Mouse (Mus musculus): ENCODE results near the gene St6galnac3. TPM values are rescaled to one million over a fixed set of nuclear protein-coding genes. Genes with fewer than 3 reads are reported as not detected.
A peak's percentile ranks its signal among the peaks of the same experiment; 100 is the strongest.

The St6galnac3 gene
- polyA plus RNA-seq, 1 experiment from 2014 or later = 12.2 TPM

GRCm38 (mm10) chr3:153733364-153734159, 8.6 kb upstream of the St6galnac3 start:
- in situ Hi-C loops (cut with MboI; ENCODE audit: low pct_unique_long_range_greater_than_20kb) = no loop called here
- ATAC-seq = no peak
- POLR2A ChIA-PET = interaction anchor here (0.6 kb wide), 1 partner anchor 176 kb away, joined by 3 read pairs; no protein-coding TSS in a partner anchor
- no peaks in the 10 kb centered on the region for H3K27me3 ChIP-seq
- CTCF ChIA-PET = no interaction called here
- TF ChIP-seq CTCF (IDR thresholded peaks at IDR 0.05) = no peak
- DNase-seq (ENCODE audit: low read depth, low spot score) = no peak

GRCm38 (mm10) chr3:153732749-153733148, 7.8 kb upstream of the St6galnac3 start:
- CTCF ChIA-PET = interaction anchor here (1.0 kb wide), 1 partner anchor 14 kb away, joined by 3 read pairs; no protein-coding TSS in a partner anchor
- POLR2A ChIA-PET = no interaction called here
- DNase-seq (ENCODE audit: low read depth, low spot score) (no peak), ATAC-seq (no peak)
- H3K27me3 ChIP-seq = no peaks in the 10 kb centered on the region
- in situ Hi-C loops (cut with MboI; ENCODE audit: low pct_unique_long_range_greater_than_20kb) = no loop called here
- TF ChIP-seq CTCF (IDR thresholded peaks at IDR 0.05) = no peak

- DNase-seq (ENCODE audit: low read depth, low spot score) (peak; percentile 54), ATAC-seq (peak; percentile 75)
- in situ Hi-C loops (cut with MboI; ENCODE audit: low pct_unique_long_range_greater_than_20kb) = no loop called here
- TF ChIP-seq CTCF (IDR thresholded peaks at IDR 0.05) = no peak
- ChIA-PET POLR2A (interaction anchor here (1.1 kb wide), 1 partner anchor 208 kb away, joined by 3 read pairs; no protein-coding TSS in a partner anchor), CTCF (interaction anchor here (1.0 kb wide), 1 partner anchor 15 kb away, joined by 3 read pairs; no protein-coding TSS in a partner anchor)
- H3K27me3 ChIP-seq = no peaks in the 10 kb centered on the region
These were observed 7.1 kb upstream of the St6galnac3 start for GRCm38 (mm10) chr3:153732035-153732434.

GRCm38 (mm10) chr3:153728577-153728976, 3.6 kb upstream of the St6galnac3 start:
- H3K27me3 ChIP-seq = no peaks in the 10 kb centered on the region
- ChIA-PET POLR2A (no interaction called here), CTCF (no interaction called here)
- DNase-seq (ENCODE audit: low read depth, low spot score) (no peak), ATAC-seq (no peak)
- in situ Hi-C loops (cut with MboI; ENCODE audit: low pct_unique_long_range_greater_than_20kb) = no loop called here
- no peak for TF ChIP-seq CTCF (IDR thresholded peaks at IDR 0.05)

GRCm38 (mm10) chr3:153723467-153724079, 1.4 kb downstream of the St6galnac3 start:
- ChIA-PET POLR2A (no interaction called here), CTCF (no interaction called here)
- ATAC-seq (no peak), DNase-seq (ENCODE audit: low read depth, low spot score) (no peak)
- in situ Hi-C loops (cut with MboI; ENCODE audit: low pct_unique_long_range_greater_than_20kb) = no loop called here
- H3K27me3 ChIP-seq = no peaks in the 10 kb centered on the region
- no peak for TF ChIP-seq CTCF (IDR thresholded peaks at IDR 0.05)

GRCm38 (mm10) chr3:153721525-153721924, 3.4 kb downstream of the St6galnac3 start:
- no peak for ATAC-seq
- no peaks in the 10 kb centered on the region for H3K27me3 ChIP-seq
- ChIA-PET CTCF (no interaction called here), POLR2A (no interaction called here)
- in situ Hi-C loops (cut with MboI; ENCODE audit: low pct_unique_long_range_greater_than_20kb) = no loop called here
- TF ChIP-seq CTCF (IDR thresholded peaks at IDR 0.05) = no peak
- DNase-seq (ENCODE audit: low read depth, low spot score) = no peak

- POLR2A ChIA-PET = no interaction called here
These were observed 4.1 kb downstream of the St6galnac3 start for GRCm38 (mm10) chr3:153720922-153721321.

GRCm38 (mm10) chr3:153720296-153720695, 4.7 kb downstream of the St6galnac3 start:
- no peak for TF ChIP-seq CTCF (IDR thresholded peaks at IDR 0.05)
- H3K27me3 ChIP-seq = no peaks in the 10 kb centered on the region
- ATAC-seq (no peak), DNase-seq (ENCODE audit: low read depth, low spot score) (no peak)
- in situ Hi-C loops (cut with MboI; ENCODE audit: low pct_unique_long_range_greater_than_20kb) = no loop called here
- POLR2A ChIA-PET = no interaction called here
- CTCF ChIA-PET = no interaction called here

More at GRCm38 (mm10) chr3:153720922-153721321, 4.1 kb downstream of the St6galnac3 start:
- no peak for ATAC-seq
- CTCF ChIA-PET = no interaction called here
- H3K27me3 ChIP-seq = no peaks in the 10 kb centered on the region
- no peak for DNase-seq (ENCODE audit: low read depth, low spot score)
- in situ Hi-C loops (cut with MboI; ENCODE audit: low pct_unique_long_range_greater_than_20kb) = no loop called here
- TF ChIP-seq CTCF (IDR thresholded peaks at IDR 0.05) = no peak

- ChIA-PET CTCF (no interaction called here), POLR2A (no interaction called here)
- ATAC-seq (no peak), DNase-seq (ENCODE audit: low read depth, low spot score) (no peak)
- in situ Hi-C loops (cut with MboI; ENCODE audit: low pct_unique_long_range_greater_than_20kb) = no loop called here
- TF ChIP-seq CTCF (IDR thresholded peaks at IDR 0.05) = no peak
- H3K27me3 ChIP-seq = no peaks in the 10 kb centered on the region
These were observed 5.6 kb downstream of the St6galnac3 start for GRCm38 (mm10) chr3:153719256-153719970.

GRCm38 (mm10) chr3:153718724-153719123, 6.2 kb downstream of the St6galnac3 start:
- CTCF ChIA-PET = no interaction called here
- H3K27me3 ChIP-seq = no peaks in the 10 kb centered on the region
- in situ Hi-C loops (cut with MboI; ENCODE audit: low pct_unique_long_range_greater_than_20kb) = no loop called here

GRCm38 (mm10) chr3:153717742-153718141, 7.2 kb downstream of the St6galnac3 start:
- no peak for DNase-seq (ENCODE audit: low read depth, low spot score)
- ATAC-seq = no peak
- POLR2A ChIA-PET = no interaction called here

More at GRCm38 (mm10) chr3:153718724-153719123, 6.2 kb downstream of the St6galnac3 start:
- DNase-seq (ENCODE audit: low read depth, low spot score) (no peak), ATAC-seq (no peak)
- no peak for TF ChIP-seq CTCF (IDR thresholded peaks at IDR 0.05)
- POLR2A ChIA-PET = no interaction called here

More at GRCm38 (mm10) chr3:153717742-153718141, 7.2 kb downstream of the St6galnac3 start:
- H3K27me3 ChIP-seq = no peaks in the 10 kb centered on the region
- TF ChIP-seq CTCF (IDR thresholded peaks at IDR 0.05) = no peak
- in situ Hi-C loops (cut with MboI; ENCODE audit: low pct_unique_long_range_greater_than_20kb) = no loop called here
- CTCF ChIA-PET = interaction anchor here (1.4 kb wide), 1 partner anchor 23 kb away, joined by 3 read pairs; no protein-coding TSS in a partner anchor

Data from Patski (cell line).